Mouse (Mus musculus) hindbrain, embryonic 16.5 days (tissue): ENCODE results near the gene Tbx6. TPM values are rescaled to one million over a fixed set of nuclear protein-coding genes. Genes with fewer than 3 reads are reported as not detected.

Source experiments
- ATAC-seq: fragments of 200-750 bp; cut with Nextera tagmentation; 2 replicates; pipeline ENCODE4 v1.8.0; 2017; ENCODE audit warnings: moderate TSS enrichment, moderate library complexity
- H3K27ac ChIP-seq: fragments of 300-500 bp; sonication (generic); 2 replicates; pipeline ENCODE4 v1.5.1; 2014; ENCODE audit warnings: low read depth, mild to moderate bottlenecking, control low read depth, low read length, moderate library complexity
- H3K27me3 ChIP-seq: fragments of 300-500 bp; sonication (generic); replicated peaks from 2 replicates; pipeline ENCODE4 v1.6.1; 2014; ENCODE audit warnings: low read length; ENCODE audit not compliant: control insufficient read depth, insufficient read depth
- H3K36me3 ChIP-seq: fragments of 300-500 bp; sonication (generic); 2 replicates; pipeline ENCODE4 v1.6.1; 2014; ENCODE audit warnings: mild to moderate bottlenecking, low read length, moderate library complexity, mixed read lengths; ENCODE audit not compliant: control insufficient read depth, insufficient read depth
- H3K4me1 ChIP-seq: fragments of 300-500 bp; sonication (generic); 2 replicates; pipeline ENCODE4 v1.6.1; 2014; ENCODE audit warnings: low read depth, low read length; ENCODE audit not compliant: control insufficient read depth, insufficient read depth
- H3K4me2 ChIP-seq: fragments of 300-500 bp; sonication (generic); 2 replicates; pipeline ENCODE4 v1.6.1; 2014; ENCODE audit warnings: mild to moderate bottlenecking, low read length, control low read depth, moderate library complexity
- H3K4me3 ChIP-seq: fragments of 300-500 bp; sonication (generic); 2 replicates; pipeline ENCODE4 v1.5.1; 2014; ENCODE audit warnings: mild to moderate bottlenecking, low read length, control low read depth, moderate library complexity
- H3K9ac ChIP-seq: fragments of 300-500 bp; sonication (generic); 2 replicates; pipeline ENCODE4 v1.6.1; 2014; ENCODE audit warnings: low read depth, mild to moderate bottlenecking, control low read depth, low read length, moderate library complexity
- H3K9me3 ChIP-seq: fragments of 300-500 bp; sonication (generic); 2 replicates; pipeline ENCODE4 v1.6.1; 2014; ENCODE audit warnings: mild to moderate bottlenecking, low read length, moderate library complexity; ENCODE audit not compliant: control insufficient read depth
- WGBS: fragments of 180-500 bp; shearing (Covaris S2); extraction: QIAGEN DNeasy Blood & Tissue Kit; methylation state at CpG from one replicate; pipeline ENCODE4 v1.1.7; 2014; 5-methylcytosine and 5-hydroxymethylcytosine counted together
- polyA plus RNA-seq: library from polyadenylated mRNA; unstranded; fragments of >200 nt; fragmentation: Nextera tagmentation; extraction: Ambion mirVana; gene quantifications from 2 replicates; pipeline ENCODE4 v1.2.1, GENCODE M21; 2015

Tbx6 gene
- polyA plus RNA-seq, 1 experiment from 2014 or later = 0.29 TPM

GRCm38 (mm10) chr7:126796350-126796932 is 15.2 kb downstream of the Tbx6 start:
- Histone ChIP-seq H3K4me2 (peak overlapping the region; percentile 84; the same call in 1 of the 2 replicates), H3K9ac (peak overlapping the region; percentile 88; the same call in 1 of the 2 replicates)

GRCm38 (mm10) chr7:126797411-126798126 is 16.3 kb downstream of the Tbx6 start, which contains the start of gene Fam57b:
Fam57b (plus strand) TSS chr7:126797668.
- Histone ChIP-seq H3K36me3 (peaks cover 21% of the 10 kb centered on the region), H3K4me1 (peaks cover 39% of the 10 kb centered on the region), H3K4me2 (peak within 1 kb of the TSS; percentile 84), H3K27me3 (no peaks in the 10 kb centered on the region), H3K9me3 (no peaks in the 10 kb centered on the region), H3K27ac (peak within 1 kb of the TSS; percentile 96), H3K9ac (peak within 1 kb of the TSS; percentile 88), H3K4me3 (peak within 1 kb of the TSS; percentile 73)
- no peak for ATAC-seq
- 20% methylated on average over 21 of the region's 21 CpGs for WGBS

More at GRCm38 (mm10) chr7:126796350-126796932, 15.2 kb downstream of the Tbx6 start:
- peaks cover 40% of the 10 kb centered on the region for H3K4me1 ChIP-seq
- no peaks in the 10 kb centered on the region for H3K27me3 ChIP-seq
- peaks cover 21% of the 10 kb centered on the region for H3K36me3 ChIP-seq
- 63% methylated on average over 8 of the region's 8 CpGs for WGBS
- no peak for ATAC-seq
- no peak overlapping the region for H3K27ac ChIP-seq
- H3K4me3 ChIP-seq = no peak overlapping the region; the same call in 1 of the 2 replicates
- no peaks in the 10 kb centered on the region for H3K9me3 ChIP-seq

- Histone ChIP-seq H3K4me1 (peaks cover 32% of the 10 kb centered on the region), H3K4me2 (peak overlapping the region; percentile 84), H3K9me3 (no peaks in the 10 kb centered on the region), H3K9ac (peak overlapping the region; percentile 88), H3K27ac (peak overlapping the region; percentile 96), H3K27me3 (no peaks in the 10 kb centered on the region), H3K36me3 (peaks cover 21% of the 10 kb centered on the region), H3K4me3 (peak overlapping the region; percentile 73)
- ATAC-seq = no peak
- under 1% methylated on average over 40 of the region's 40 CpGs for WGBS
Measured at GRCm38 (mm10) chr7:126798127-126799049, 17.1 kb downstream of the Tbx6 start.

GRCm38 (mm10) chr7:126799050-126799467 is 17.8 kb downstream of the Tbx6 start:
- Histone ChIP-seq H3K4me3 (peak overlapping the region; percentile 73), H3K4me2 (peak overlapping the region; percentile 84), H3K27ac (peak overlapping the region; percentile 96), H3K4me1 (peaks cover 32% of the 10 kb centered on the region), H3K36me3 (peaks cover 21% of the 10 kb centered on the region), H3K9me3 (no peaks in the 10 kb centered on the region), H3K9ac (peak overlapping the region; percentile 88), H3K27me3 (no peaks in the 10 kb centered on the region)
- WGBS = 2% methylated on average over 26 of the region's 36 CpGs
- ATAC-seq = peak; percentile 97

- H3K27me3 ChIP-seq = no peaks in the 10 kb centered on the region
- H3K36me3 ChIP-seq = peaks cover 19% of the 10 kb centered on the region
- peak overlapping the region; percentile 84 for H3K4me2 ChIP-seq
- ATAC-seq = peak; percentile 94
- peak overlapping the region; percentile 73 for H3K9ac ChIP-seq
- WGBS = 1% methylated on average over 38 of the region's 38 CpGs
- peak overlapping the region; percentile 73 for H3K4me3 ChIP-seq
- H3K9me3 ChIP-seq = no peaks in the 10 kb centered on the region
- peak overlapping the region; percentile 96 for H3K27ac ChIP-seq
- peaks cover 32% of the 10 kb centered on the region for H3K4me1 ChIP-seq
Measured at GRCm38 (mm10) chr7:126799468-126800268, 18.4 kb downstream of the Tbx6 start.

GRCm38 (mm10) chr7:126800269-126801056 is 19.2 kb downstream of the Tbx6 start:
- no peak for ATAC-seq
- Histone ChIP-seq H3K27me3 (no peaks in the 10 kb centered on the region), H3K4me3 (peak overlapping the region; percentile 73), H3K9ac (peak overlapping the region; percentile 73), H3K4me1 (peaks cover 32% of the 10 kb centered on the region), H3K27ac (peak overlapping the region; percentile 96), H3K4me2 (peak overlapping the region; percentile 84), H3K9me3 (no peaks in the 10 kb centered on the region), H3K36me3 (peaks cover 11% of the 10 kb centered on the region)
- WGBS = 51% methylated on average over 5 of the region's 5 CpGs

- no peak for ATAC-seq
- 92% methylated on average over 16 of the region's 16 CpGs for WGBS
- Histone ChIP-seq H3K27ac (no peak overlapping the region), H3K36me3 (peaks cover 8% of the 10 kb centered on the region), H3K9ac (no peak overlapping the region), H3K4me2 (no peak overlapping the region), H3K9me3 (no peaks in the 10 kb centered on the region), H3K4me1 (peaks cover 30% of the 10 kb centered on the region), H3K4me3 (no peak overlapping the region), H3K27me3 (no peaks in the 10 kb centered on the region)
Measured at GRCm38 (mm10) chr7:126801057-126801422, 19.8 kb downstream of the Tbx6 start.
